Mouse (Mus musculus) heart, adult 11 months (tissue): ENCODE results near the gene Cnih4.

Experiments used
- DNase-seq: peaks from one replicate; pipeline ENCODE4 v3.0.0; 2022

Gene Cnih4

GRCm38 (mm10) chr1:181143950-181144836 lies at the start of gene Cnih4, which contains the start of gene Nvl:
Cnih4 (plus strand) TSS chr1:181144693.
Nvl (minus strand) TSS chr1:181144204.
- DNase-seq: peak; percentile 99

- DNase-seq: no peak
These were observed 27.4 kb upstream of the Cnih4 start for GRCm38 (mm10) chr1:181117112-181117511.

GRCm38 (mm10) chr1:181124145-181124544 lies 20.3 kb upstream of the Cnih4 start:
- no peak for DNase-seq

- no peak for DNase-seq
These were observed 18.6 kb upstream of the Cnih4 start for GRCm38 (mm10) chr1:181125916-181126315.

GRCm38 (mm10) chr1:181126766-181127165 lies 17.7 kb upstream of the Cnih4 start:
- DNase-seq: no peak

GRCm38 (mm10) chr1:181131915-181132314 lies 12.6 kb upstream of the Cnih4 start:
- DNase-seq: no peak

GRCm38 (mm10) chr1:181138730-181139129 lies 5.8 kb upstream of the Cnih4 start:
- DNase-seq: no peak

GRCm38 (mm10) chr1:181143609-181143949 lies 914 bp upstream of the Cnih4 start:
- no peak for DNase-seq

- DNase-seq: no peak
These were observed 473 bp downstream of the Cnih4 start for GRCm38 (mm10) chr1:181144966-181145365.

- no peak for DNase-seq
These were observed 1.7 kb downstream of the Cnih4 start for GRCm38 (mm10) chr1:181146187-181146586.

GRCm38 (mm10) chr1:181148540-181148939 lies 4.0 kb downstream of the Cnih4 start:
- DNase-seq: peak; percentile 68

GRCm38 (mm10) chr1:181149373-181150017 lies 5.0 kb downstream of the Cnih4 start:
- peak; percentile 72 for DNase-seq

- DNase-seq: no peak
These were observed 5.9 kb downstream of the Cnih4 start for GRCm38 (mm10) chr1:181150431-181150826.

GRCm38 (mm10) chr1:181150827-181151534 lies 6.5 kb downstream of the Cnih4 start:
- peak; percentile 99 for DNase-seq

GRCm38 (mm10) chr1:181151541-181151940 lies 7.0 kb downstream of the Cnih4 start:
- peak; percentile 23 for DNase-seq

- peak; percentile 71 for DNase-seq
These were observed 23.3 kb downstream of the Cnih4 start for GRCm38 (mm10) chr1:181167816-181168215.

GRCm38 (mm10) chr1:181168377-181168776 lies 23.9 kb downstream of the Cnih4 start:
- DNase-seq: peak; percentile 61

- DNase-seq: peak; percentile 90
These were observed 25.7 kb downstream of the Cnih4 start for GRCm38 (mm10) chr1:181170210-181170609.

GRCm38 (mm10) chr1:181188925-181189324 lies 44.4 kb downstream of the Cnih4 start:
- DNase-seq: no peak

GRCm38 (mm10) chr1:181199446-181199845 lies 55.0 kb downstream of the Cnih4 start:
- peak; percentile 71 for DNase-seq

- DNase-seq: no peak
These were observed 65.7 kb downstream of the Cnih4 start for GRCm38 (mm10) chr1:181210147-181210546.

GRCm38 (mm10) chr1:181210601-181211402 lies 66.3 kb downstream of the Cnih4 start:
- peak; percentile 98 for DNase-seq
